Mouse (Mus musculus): ENCODE data around the gene Caskin1.

DNA sequence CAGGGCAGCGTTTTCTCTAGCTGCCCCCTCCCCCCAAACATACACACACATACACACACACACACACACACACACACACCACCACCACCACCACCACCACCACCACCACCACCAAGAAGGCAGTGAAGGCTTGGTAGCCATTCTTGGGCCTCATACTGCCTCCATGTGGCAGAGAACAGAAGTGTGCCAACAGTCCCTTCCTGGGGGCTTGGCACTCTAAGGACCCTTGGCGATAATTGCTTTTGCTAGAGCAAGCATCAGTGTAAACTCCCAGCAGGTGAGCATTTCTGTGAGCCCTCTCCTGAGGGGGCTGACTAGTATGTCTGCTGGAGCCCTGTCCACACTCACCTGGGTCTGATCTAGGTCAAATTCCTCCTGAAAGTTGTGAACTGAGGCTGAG, 47.3 kb upstream of the Caskin1 start:
- TF ChIP-seq CTCF (IDR thresholded peaks at IDR 0.05; ENCODE audit: insufficient read depth, low read length) (peak; percentile 22; the same call in 1 of the 2 replicates), POLR2A (IDR thresholded peaks at IDR 0.05; ENCODE audit: borderline replicate concordance, extremely low read depth, low read depth, low read length) (no peak)

Data from lung, adult 2 months (tissue).